Mouse (Mus musculus) limb, embryonic 10.5 days (tissue): ENCODE measurements at regions not wholly inside any gene's neighbourhood (a gene's known extent, or its start where the extent isn't known, plus 50 kb on each side); places are given as distances from the start of the nearest gene placed in this dataset.
A peak's percentile ranks its signal among the peaks of the same experiment; 100 is the strongest.

Experiments
- DNase-seq: peaks from one replicate; pipeline ENCODE4 v3.0.0-alpha.2; 2017; ENCODE audit warnings: low spot score
- H3K27ac ChIP-seq: fragments of 300-500 bp; sonication (generic); 2 replicates; pipeline ENCODE4 v1.5.1; 2016; ENCODE audit warnings: mild to moderate bottlenecking
- H3K27me3 ChIP-seq: fragments of 300-500 bp; sonication (generic); 2 replicates; pipeline ENCODE4 v1.6.1; 2016; ENCODE audit warnings: low read depth, mild to moderate bottlenecking; ENCODE audit not compliant: poor library complexity, severe bottlenecking
- H3K36me3 ChIP-seq: fragments of 300-500 bp; sonication (generic); 2 replicates; pipeline ENCODE4 v1.6.1; 2016; ENCODE audit warnings: mild to moderate bottlenecking, moderate library complexity
- H3K4me1 ChIP-seq: fragments of 300-500 bp; sonication (generic); 2 replicates; pipeline ENCODE4 v1.6.1; 2016
- H3K4me3 ChIP-seq: fragments of 300-500 bp; sonication (generic); 2 replicates; pipeline ENCODE4 v1.5.1; 2016; ENCODE audit warnings: mild to moderate bottlenecking, moderate library complexity
- H3K9me3 ChIP-seq: fragments of 300-500 bp; sonication (generic); replicated peaks from 2 replicates; pipeline ENCODE4 v1.6.1; 2016; ENCODE audit warnings: mild to moderate bottlenecking
- WGBS: fragments of 180-500 bp; shearing (Covaris S2); methylation state at CpG from one replicate; pipeline ENCODE4 v1.1.7; 2016; 5-methylcytosine and 5-hydroxymethylcytosine counted together

DNA sequence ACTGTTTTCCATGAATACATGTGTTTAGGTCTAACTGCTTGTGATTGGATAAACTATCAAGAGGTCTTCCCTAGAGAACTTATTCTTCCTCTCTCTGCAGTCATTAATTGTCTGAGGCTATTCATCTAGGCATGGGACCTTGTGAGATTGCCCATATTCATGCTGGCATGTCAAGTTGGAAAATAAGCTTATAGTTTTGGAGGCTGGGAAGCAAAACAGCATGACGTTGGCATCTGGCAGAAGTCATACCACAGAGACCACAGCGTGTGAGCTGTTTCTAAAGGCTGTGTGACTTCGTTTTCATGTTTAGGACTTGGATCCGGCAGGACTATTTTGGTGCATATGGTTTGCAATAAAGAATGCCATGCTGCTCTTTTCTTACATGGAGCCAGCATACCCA lies 185.5 kb upstream of the Cblb start:
- no peak overlapping the region for H3K4me3 ChIP-seq
- H3K4me1 ChIP-seq, result no peaks in the 10 kb centered on the region
- no peaks in the 10 kb centered on the region for H3K9me3 ChIP-seq
- WGBS, result 89% methylated on average over 4 of the region's 4 CpGs
- H3K27ac ChIP-seq, result no peak overlapping the region
- no peak for DNase-seq
- no peaks in the 10 kb centered on the region for H3K27me3 ChIP-seq
- H3K36me3 ChIP-seq, result no peaks in the 10 kb centered on the region

DNA sequence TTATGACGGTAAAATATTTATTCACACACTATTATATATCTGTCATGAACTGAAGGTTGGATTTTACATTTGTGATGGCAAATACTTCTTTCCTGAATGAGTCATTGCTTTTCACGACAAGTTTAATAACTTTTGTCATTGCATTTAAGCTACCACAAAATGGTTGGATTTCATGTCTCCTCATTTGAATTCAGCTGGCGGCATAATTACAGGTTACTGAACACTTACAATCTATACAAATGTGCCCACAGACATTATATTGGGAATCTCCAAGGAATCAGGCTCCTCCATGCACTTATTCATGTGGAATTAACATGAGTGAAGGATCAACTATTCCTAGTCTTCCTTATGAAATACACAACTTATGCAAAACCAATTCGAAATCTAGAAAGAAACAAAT lies 150.3 kb upstream of the Cblb start:
- DNase-seq, result no peak
- 93% methylated on average over 4 of the region's 4 CpGs for WGBS
- Histone ChIP-seq H3K4me1 (no peaks in the 10 kb centered on the region), H3K36me3 (no peaks in the 10 kb centered on the region), H3K27me3 (no peaks in the 10 kb centered on the region), H3K9me3 (no peaks in the 10 kb centered on the region), H3K4me3 (no peak overlapping the region), H3K27ac (no peak overlapping the region)

- 92% methylated on average over 2 of the region's 2 CpGs for WGBS
- Histone ChIP-seq H3K9me3 (no peaks in the 10 kb centered on the region), H3K27me3 (no peaks in the 10 kb centered on the region), H3K27ac (no peak overlapping the region), H3K4me3 (no peak overlapping the region), H3K4me1 (no peaks in the 10 kb centered on the region), H3K36me3 (no peaks in the 10 kb centered on the region)
- DNase-seq, result no peak
These were observed 149.9 kb upstream of the Cblb start for GRCm38 (mm10) chr16:51881127-51881526.

DNA sequence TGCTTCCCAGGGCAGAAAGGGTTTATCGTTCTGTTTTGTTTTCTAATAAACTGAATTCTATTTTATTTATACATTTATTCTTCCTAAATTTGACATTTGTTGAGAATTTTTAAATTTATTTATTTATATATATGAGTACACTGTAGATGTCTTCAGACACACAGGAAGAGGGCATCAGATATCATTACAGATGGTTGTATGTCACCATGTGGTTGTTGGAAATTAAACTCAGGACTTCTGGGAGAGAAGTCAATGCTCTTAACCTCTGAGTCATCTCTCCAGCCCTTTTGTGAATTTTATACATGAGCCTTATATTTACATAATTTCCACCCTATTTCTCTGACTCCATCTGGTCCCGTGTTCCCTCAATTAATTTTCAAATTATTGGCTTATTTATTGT lies 147.2 kb upstream of the Cblb start:
- Histone ChIP-seq H3K4me1 (no peaks in the 10 kb centered on the region), H3K4me3 (no peak overlapping the region), H3K27ac (no peak overlapping the region), H3K9me3 (no peaks in the 10 kb centered on the region), H3K27me3 (no peaks in the 10 kb centered on the region), H3K36me3 (no peaks in the 10 kb centered on the region)
- 95% methylated on average over 2 of the region's 2 CpGs for WGBS
- no peak for DNase-seq

DNA sequence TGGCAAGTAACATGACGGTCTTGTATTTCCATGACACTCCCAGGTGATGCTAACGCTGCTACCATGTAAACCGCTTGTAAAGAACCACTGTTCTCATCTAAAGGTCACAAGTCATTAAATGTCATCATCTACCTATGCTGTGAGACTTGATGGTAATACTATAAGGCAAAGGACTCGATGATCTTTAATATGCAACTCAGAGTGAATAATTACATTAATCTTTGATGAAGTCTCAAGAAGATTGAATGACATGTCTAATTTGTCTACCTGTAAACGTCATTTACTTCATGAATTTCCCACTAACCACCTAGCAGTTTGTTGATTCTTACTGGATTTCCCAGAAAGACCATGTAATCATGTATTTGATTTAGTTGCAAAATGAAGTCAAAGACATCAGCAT lies 143.5 kb upstream of the Cblb start:
- Histone ChIP-seq H3K4me3 (no peak overlapping the region), H3K9me3 (no peaks in the 10 kb centered on the region), H3K36me3 (no peaks in the 10 kb centered on the region), H3K4me1 (no peaks in the 10 kb centered on the region), H3K27ac (no peak overlapping the region), H3K27me3 (no peaks in the 10 kb centered on the region)
- 91% methylated on average over 5 of the region's 5 CpGs for WGBS
- DNase-seq, result no peak

GRCm38 (mm10) chr16:51905588-51905987 lies 125.4 kb upstream of the Cblb start:
- 89% methylated on average over 2 of the region's 2 CpGs for WGBS
- H3K27ac ChIP-seq, result no peak overlapping the region

DNA sequence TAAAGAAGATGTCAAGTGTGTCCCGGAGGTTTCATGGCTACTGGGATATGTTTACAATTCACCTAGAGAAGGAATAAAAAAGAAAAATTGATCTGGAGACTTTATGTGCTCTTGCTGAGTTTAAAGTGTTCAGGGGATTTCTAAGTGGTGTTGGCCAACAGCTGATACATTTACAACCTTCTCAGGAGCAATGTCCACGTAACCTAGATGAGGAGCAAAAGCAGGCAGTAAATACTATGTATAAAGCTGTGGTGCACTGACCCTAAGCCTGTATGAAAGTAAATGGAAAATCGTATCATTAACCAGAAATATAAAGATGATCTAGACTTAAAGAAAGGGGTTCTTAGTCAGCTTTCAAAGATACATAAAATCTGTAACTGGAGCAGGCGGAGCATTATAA lies 124.3 kb upstream of the Cblb start:
- Histone ChIP-seq H3K4me1 (no peaks in the 10 kb centered on the region), H3K4me3 (no peak overlapping the region), H3K27me3 (no peaks in the 10 kb centered on the region), H3K9me3 (no peaks in the 10 kb centered on the region), H3K36me3 (no peaks in the 10 kb centered on the region), H3K27ac (no peak overlapping the region)
- DNase-seq, result no peak
- 90% methylated on average over 4 of the region's 4 CpGs for WGBS

More at GRCm38 (mm10) chr16:51905588-51905987, 125.4 kb upstream of the Cblb start:
- DNase-seq, result no peak
- no peaks in the 10 kb centered on the region for H3K9me3 ChIP-seq
- no peaks in the 10 kb centered on the region for H3K36me3 ChIP-seq
- no peak overlapping the region for H3K4me3 ChIP-seq
- H3K4me1 ChIP-seq, result no peaks in the 10 kb centered on the region
- no peaks in the 10 kb centered on the region for H3K27me3 ChIP-seq

GRCm38 (mm10) chr16:51910046-51910445 lies 121.0 kb upstream of the Cblb start:
- DNase-seq, result no peak
- H3K4me1 ChIP-seq, result no peaks in the 10 kb centered on the region
- 97% methylated on average over 3 of the region's 3 CpGs for WGBS

DNA sequence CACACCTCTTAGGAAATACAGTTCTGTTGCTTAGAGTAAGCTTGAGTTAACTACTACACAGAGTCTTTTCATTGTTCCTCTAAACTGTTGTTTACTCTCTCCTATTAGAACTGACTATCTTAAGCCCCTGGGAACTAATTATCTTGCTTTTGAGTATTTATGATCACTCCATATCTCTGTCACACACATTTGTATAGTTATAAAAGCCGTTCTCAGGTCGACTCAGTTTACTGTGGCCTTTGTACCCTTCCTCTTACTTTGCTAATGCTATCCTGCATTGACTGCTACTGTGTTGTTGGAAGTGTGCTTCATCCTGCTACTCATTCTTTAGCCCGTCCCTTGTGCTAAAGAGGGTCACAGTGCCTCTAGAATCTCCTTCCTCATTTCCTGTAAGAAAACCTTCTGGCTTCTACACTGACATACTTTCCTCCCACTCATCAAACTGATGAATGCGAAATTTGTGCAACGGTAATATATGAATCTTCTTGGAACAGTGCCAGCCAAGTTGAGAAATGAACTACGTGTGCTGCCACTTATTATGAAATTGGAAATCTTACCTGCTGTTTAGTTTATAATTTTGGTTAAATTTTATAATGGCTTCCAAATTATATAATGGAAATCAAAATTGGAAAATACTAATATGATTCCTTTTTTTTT lies 119.8 kb upstream of the Cblb start:
- WGBS, result 79% methylated on average over 6 of the region's 6 CpGs

More at GRCm38 (mm10) chr16:51910046-51910445, 121.0 kb upstream of the Cblb start:
- Histone ChIP-seq H3K4me3 (no peak overlapping the region), H3K27me3 (no peaks in the 10 kb centered on the region), H3K9me3 (no peaks in the 10 kb centered on the region), H3K27ac (no peak overlapping the region), H3K36me3 (no peaks in the 10 kb centered on the region)

DNA sequence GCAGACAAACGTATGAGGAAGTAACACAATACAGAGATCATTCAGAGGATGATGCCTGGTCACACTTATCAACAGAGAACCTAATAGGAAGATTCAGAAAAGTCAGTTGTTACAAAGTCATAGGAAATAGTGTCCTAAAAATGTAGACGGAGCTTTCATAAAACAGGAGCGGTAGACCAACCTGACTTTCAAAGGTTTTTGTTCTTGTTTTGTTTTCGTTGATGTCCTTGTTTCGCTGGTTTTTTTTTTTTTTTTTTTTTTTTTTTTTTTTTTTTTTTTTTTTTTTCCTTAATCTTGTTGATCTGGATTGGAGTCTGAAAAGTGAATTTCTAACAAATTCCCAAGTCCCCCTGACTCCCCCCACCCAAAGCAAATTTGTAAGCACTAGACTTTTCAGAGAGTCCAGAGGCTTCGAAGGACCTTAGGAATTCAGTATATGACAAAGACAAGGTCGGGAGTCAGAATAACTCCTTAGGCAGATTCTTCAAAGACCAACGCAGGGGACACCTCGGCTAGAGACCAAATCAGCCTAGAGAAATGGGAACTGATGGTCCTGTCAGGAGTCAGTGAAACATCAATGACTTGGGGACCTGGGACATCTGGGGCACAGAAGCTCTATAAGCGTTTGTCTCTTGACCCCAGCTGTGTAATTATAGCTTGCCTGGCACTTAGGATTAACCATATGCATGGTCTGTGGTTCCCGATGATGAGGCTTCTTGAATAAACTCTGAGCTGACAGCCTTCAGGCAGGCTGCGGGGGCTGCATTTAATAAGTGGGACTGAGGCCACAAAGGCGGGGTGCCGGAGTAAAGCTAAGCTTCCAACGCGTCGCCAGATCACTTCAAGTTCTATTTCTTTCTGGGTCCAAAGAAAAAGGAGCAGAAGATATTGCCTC lies 115.7 kb upstream of the Cblb start:
- 53% methylated on average over 17 of the region's 17 CpGs for WGBS
- Histone ChIP-seq H3K36me3 (no peaks in the 10 kb centered on the region), H3K4me3 (no peak overlapping the region), H3K27ac (peak overlapping the region; percentile 3; the same call in 1 of the 2 replicates), H3K4me1 (peaks cover 17% of the 10 kb centered on the region), H3K9me3 (no peaks in the 10 kb centered on the region), H3K27me3 (no peaks in the 10 kb centered on the region)
- peak; percentile 38 for DNase-seq

More for the DNA sequence above, 119.8 kb upstream of the Cblb start:
- H3K4me1 ChIP-seq, result peaks cover 10% of the 10 kb centered on the region
- H3K27me3 ChIP-seq, result no peaks in the 10 kb centered on the region
- H3K36me3 ChIP-seq, result no peaks in the 10 kb centered on the region
- no peak overlapping the region for H3K27ac ChIP-seq
- no peak for DNase-seq
- H3K9me3 ChIP-seq, result no peaks in the 10 kb centered on the region
- no peak overlapping the region for H3K4me3 ChIP-seq

GRCm38 (mm10) chr16:51915929-51916308 lies 115.1 kb upstream of the Cblb start:
- Histone ChIP-seq H3K27ac (peak overlapping the region; percentile 3; the same call in 1 of the 2 replicates), H3K9me3 (no peaks in the 10 kb centered on the region), H3K4me1 (peaks cover 17% of the 10 kb centered on the region), H3K36me3 (no peaks in the 10 kb centered on the region), H3K4me3 (no peak overlapping the region), H3K27me3 (no peaks in the 10 kb centered on the region)
- 79% methylated on average over 13 of the region's 13 CpGs for WGBS
- DNase-seq, result no peak

- no peak for DNase-seq
- Histone ChIP-seq H3K4me1 (peaks cover 17% of the 10 kb centered on the region), H3K4me3 (no peak overlapping the region), H3K36me3 (no peaks in the 10 kb centered on the region), H3K9me3 (no peaks in the 10 kb centered on the region), H3K27me3 (no peaks in the 10 kb centered on the region), H3K27ac (no peak overlapping the region)
- 77% methylated on average over 5 of the region's 5 CpGs for WGBS
These were observed 114.7 kb upstream of the Cblb start for GRCm38 (mm10) chr16:51916337-51916736.

DNA sequence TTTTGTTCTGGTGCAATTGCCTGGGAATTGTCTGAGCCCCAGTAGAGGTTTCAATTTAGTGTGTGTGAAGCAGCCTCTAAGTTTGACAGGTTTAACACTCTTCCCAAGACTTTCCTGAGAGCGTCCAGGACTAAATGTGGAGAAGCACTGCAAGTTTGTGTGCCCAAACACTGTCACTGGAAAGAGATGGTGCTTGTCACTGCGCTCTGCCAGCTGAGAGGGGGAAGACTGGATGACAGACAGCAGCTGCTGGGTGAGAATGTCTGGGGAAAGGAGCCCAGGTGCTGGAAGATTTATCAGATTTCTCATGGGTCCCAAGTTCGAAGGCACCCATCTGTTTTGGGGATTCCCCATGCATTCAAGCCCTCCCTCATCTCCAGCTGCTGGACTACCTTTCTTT lies 114.2 kb upstream of the Cblb start:
- no peaks in the 10 kb centered on the region for H3K36me3 ChIP-seq
- no peak overlapping the region for H3K27ac ChIP-seq
- 68% methylated on average over 3 of the region's 3 CpGs for WGBS
- H3K27me3 ChIP-seq, result no peaks in the 10 kb centered on the region
- H3K9me3 ChIP-seq, result no peaks in the 10 kb centered on the region
- no peak for DNase-seq
- H3K4me3 ChIP-seq, result no peak overlapping the region
- peaks cover 17% of the 10 kb centered on the region for H3K4me1 ChIP-seq
